Mouse (Mus musculus) brain, embryonic 18.5 days (tissue): ENCODE measurements around the gene Myadml2.

Experiments
- DNase-seq: peaks from one replicate; pipeline ENCODE4 v3.0.0-alpha.2; 2012; ENCODE audit warnings: low read depth, low spot score

Gene Myadml2

GRCm38 (mm10) chr11:120612763-120613162 lies 35.2 kb downstream of the Myadml2 start:
- DNase-seq: no peak

GRCm38 (mm10) chr11:120610477-120611046 lies 37.4 kb downstream of the Myadml2 start:
- no peak for DNase-seq

GRCm38 (mm10) chr11:120609250-120609649 lies 38.7 kb downstream of the Myadml2 start:
- DNase-seq: no peak

- no peak for DNase-seq
These were observed 39.5 kb downstream of the Myadml2 start, which contains the start of gene Npb for GRCm38 (mm10) chr11:120608241-120609034. Gene Npb, plus strand, starts transcription at chr11:120608477.

GRCm38 (mm10) chr11:120606764-120607163 lies 41.2 kb downstream of the Myadml2 start:
- no peak for DNase-seq

GRCm38 (mm10) chr11:120605667-120606066 lies 42.3 kb downstream of the Myadml2 start:
- DNase-seq: no peak

GRCm38 (mm10) chr11:120603545-120603944 lies 44.4 kb downstream of the Myadml2 start:
- no peak for DNase-seq

GRCm38 (mm10) chr11:120600716-120601115 lies 47.2 kb downstream of the Myadml2 start:
- DNase-seq: no peak

- DNase-seq: no peak
These were observed 48.9 kb downstream of the Myadml2 start for GRCm38 (mm10) chr11:120598990-120599549.

GRCm38 (mm10) chr11:120598283-120598989 lies 49.5 kb downstream of the Myadml2 start, which contains the start of the genes Alyref and Anapc11:
Gene Alyref, minus strand, starts transcription at chr11:120598365.
Gene Anapc11, plus strand, starts transcription at chr11:120598421.
- peak; percentile 89 for DNase-seq

- no peak for DNase-seq
These were observed 50.4 kb downstream of the Myadml2 start for GRCm38 (mm10) chr11:120597240-120598235.
